16 mouse cellular contexts compared by ENCODE assay signal in genomic region chr9:106898901-106899300, GRCm38 (mm10). TPM values are rescaled to one million over a fixed set of nuclear protein-coding genes. Genes with fewer than 3 reads are reported as not detected.
DNase-seq lines count a peak whose midpoint lies in the region; ATAC-seq lines count a peak whose summit lies in the region.
"Had no signal": no experiment of that assay in that cellular context is flagged by ENCODE, and none has a peak within 500 bp of the region (broad histone marks: within the 10 kb centered on the region; RNA-seq: fewer than 3 reads in every experiment).

No protein-coding gene starts in this region.

- H3K4me3 ChIP-seq in hindbrain, embryonic 11.5 days (ENCODE audit: low read depth, low read length), result no peak overlapping the region
- H3K4me3 ChIP-seq: embryonic facial prominence, embryonic 10.5 days; embryonic facial prominence, embryonic 12.5 days; forebrain, embryonic 13.5 days; forebrain, embryonic 15.5 days had no signal

- H3K9ac ChIP-seq in hindbrain, embryonic 11.5 days (ENCODE audit: low read depth, low read length), result no peak overlapping the region
- H3K9ac ChIP-seq: embryonic facial prominence, embryonic 12.5 days; forebrain, embryonic 13.5 days; forebrain, embryonic 15.5 days; forebrain, postnatal 0 days had no signal

- 95% methylated on average over 1 of the region's 1 CpGs for WGBS in hindbrain, embryonic 11.5 days

- no peaks in the 10 kb centered on the region for H3K9me3 ChIP-seq in hindbrain, embryonic 11.5 days (ENCODE audit: control insufficient read depth, low read length)
- H3K9me3 ChIP-seq: embryonic facial prominence, embryonic 10.5 days; embryonic facial prominence, embryonic 12.5 days; forebrain, embryonic 13.5 days; forebrain, embryonic 15.5 days had no signal

- H3K4me2 ChIP-seq in hindbrain, embryonic 11.5 days (replicated peaks; ENCODE audit: low read depth, low read length), result no peak overlapping the region
- H3K4me2 ChIP-seq: embryonic facial prominence, embryonic 12.5 days; forebrain, embryonic 13.5 days; forebrain, embryonic 15.5 days had no signal

- DNase-seq in adrenal gland, adult 2 months, result peak; percentile 74
- no peak for DNase-seq in adrenal gland, postnatal 10 days
- peak; percentile 43 for DNase-seq in adrenal gland, postnatal 14 days
- no peak for DNase-seq in adrenal gland, postnatal 4 days (ENCODE audit: low spot score in 2 of 2)
- DNase-seq in 3T3-L1 (ENCODE audit: low read depth, low spot score), result peak; percentile 51
- no peak for DNase-seq in hindbrain, embryonic 11.5 days (ENCODE audit: low spot score)
- DNase-seq: cerebellum, adult 11-12 months; cerebellum, adult 2 months; cerebellum, adult 9-10 months; cerebellum, postnatal 10 days; cerebellum, postnatal 25 days; forebrain, postnatal 0 days had no signal

- H3K36me3 ChIP-seq in hindbrain, embryonic 11.5 days (ENCODE audit: control insufficient read depth, insufficient read depth, low read length), result no peaks in the 10 kb centered on the region
- H3K36me3 ChIP-seq: embryonic facial prominence, embryonic 10.5 days; embryonic facial prominence, embryonic 12.5 days had no signal

- H3K27me3 ChIP-seq in hindbrain, embryonic 11.5 days (ENCODE audit: control insufficient read depth, insufficient read depth, low read length), result no peaks in the 10 kb centered on the region
- H3K27me3 ChIP-seq: embryonic facial prominence, embryonic 12.5 days; forebrain, embryonic 13.5 days; forebrain, embryonic 15.5 days had no signal

- no peak for ATAC-seq in hindbrain, embryonic 11.5 days (ENCODE audit: low FRiP score)
- ATAC-seq: forebrain, embryonic 13.5 days; forebrain, embryonic 15.5 days; forebrain, postnatal 0 days had no signal

- H3K27ac ChIP-seq in hindbrain, embryonic 11.5 days (ENCODE audit: low read depth, low read length), result no peak overlapping the region
- H3K27ac ChIP-seq: embryonic facial prominence, embryonic 10.5 days; embryonic facial prominence, embryonic 12.5 days; forebrain, embryonic 13.5 days; forebrain, embryonic 15.5 days had no signal

- H3K4me1 ChIP-seq in hindbrain, embryonic 11.5 days (replicated peaks; ENCODE audit: control insufficient read depth, insufficient read depth, low read length), result no peaks in the 10 kb centered on the region
- H3K4me1 ChIP-seq: embryonic facial prominence, embryonic 10.5 days; embryonic facial prominence, embryonic 12.5 days; forebrain, embryonic 13.5 days; forebrain, embryonic 15.5 days had no signal

RNA-seq across cellular contexts. Expression of gene Manf, which starts 7.1 kb away (rescaled TPM):
- total RNA-seq in adrenal gland, adult 2 months (2021), result 100 to 1,000 TPM; 284 to 321 TPM
- polyA plus RNA-seq in adrenal gland, adult 2 months (2012; rRNA removed), result 20.4 and 36.8 TPM in 2 replicates
- total RNA-seq in adrenal gland, postnatal 10 days (2021), result 100 to 1,000 TPM; 178 to 231 TPM
- 207 and 234 TPM in 2 replicates for total RNA-seq in adrenal gland, postnatal 14 days (2021)
- 100 to 1,000 TPM; 264 to 274 TPM for total RNA-seq in adrenal gland, postnatal 4 days (2021)
- polyA plus RNA-seq in hindbrain, embryonic 11.5 days (2014; fragmentation: Nextera tagmentation; extraction: Ambion mirVana), result 305 and 309 TPM in 2 replicates

RNA-seq across cellular contexts. Expression of gene Rbm15b, which starts 11.7 kb away (rescaled TPM):
- total RNA-seq in adrenal gland, adult 2 months (2021), result 10 to 100 TPM; 27.4 to 32.9 TPM
- polyA plus RNA-seq in adrenal gland, adult 2 months (2012; rRNA removed), result 11.2 and 12.7 TPM in 2 replicates
- 10 to 100 TPM; 25.6 to 26.2 TPM for total RNA-seq in adrenal gland, postnatal 10 days (2021)
- 27.5 and 29.8 TPM in 2 replicates for total RNA-seq in adrenal gland, postnatal 14 days (2021)
- 10 to 100 TPM; 39.3 to 42.3 TPM for total RNA-seq in adrenal gland, postnatal 4 days (2021)
- polyA plus RNA-seq in hindbrain, embryonic 11.5 days (2014; fragmentation: Nextera tagmentation; extraction: Ambion mirVana), result 24.0 and 24.5 TPM in 2 replicates

Comparison
In these comparisons a context has a peak if more than half of its experiments do, and no peak if none do; other contexts are left out.
1. DNase-seq: peak in adrenal gland, adult 2 months (single experiment), adrenal gland, postnatal 14 days (single experiment) and 3T3-L1 (single experiment); none in adrenal gland, postnatal 10 days (single experiment), adrenal gland, postnatal 4 days (0 of 2) and hindbrain, embryonic 11.5 days (single experiment).